Mouse (Mus musculus) urinary bladder, postnatal 10 days (tissue): ENCODE results near the gene Ikzf4.
"Not testable (repeated sequence)": the region's sequence is repeated elsewhere in the genome, so short reads cannot be mapped to it uniquely, and the experiment has no call there.

ENCODE experiments used
- DNase-seq: peaks from one replicate; pipeline ENCODE4 v3.0.0; 2022; ENCODE audit warnings: low spot score

The Ikzf4 gene

DNA sequence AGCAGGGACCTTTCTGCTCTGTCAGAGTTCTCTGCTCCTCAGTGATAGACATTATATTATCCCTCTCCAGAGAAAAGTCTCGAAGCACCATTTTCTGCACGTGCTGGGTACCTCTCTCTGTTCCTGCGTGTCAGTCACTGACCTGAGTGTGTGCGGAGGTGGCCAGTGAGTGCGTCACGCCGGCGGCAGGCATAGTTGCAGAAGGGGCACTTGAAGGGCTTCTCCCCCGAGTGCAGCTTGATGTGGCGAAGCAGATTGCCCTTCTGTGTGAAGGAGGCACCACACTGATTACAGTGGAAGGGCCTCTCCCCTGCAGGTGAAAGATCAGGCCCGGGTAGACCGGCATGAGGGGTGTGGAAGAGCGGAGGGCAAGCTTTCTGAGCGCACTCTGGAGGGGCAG is 5.8 kb downstream of the Ikzf4 start:
- no peak for DNase-seq

DNA sequence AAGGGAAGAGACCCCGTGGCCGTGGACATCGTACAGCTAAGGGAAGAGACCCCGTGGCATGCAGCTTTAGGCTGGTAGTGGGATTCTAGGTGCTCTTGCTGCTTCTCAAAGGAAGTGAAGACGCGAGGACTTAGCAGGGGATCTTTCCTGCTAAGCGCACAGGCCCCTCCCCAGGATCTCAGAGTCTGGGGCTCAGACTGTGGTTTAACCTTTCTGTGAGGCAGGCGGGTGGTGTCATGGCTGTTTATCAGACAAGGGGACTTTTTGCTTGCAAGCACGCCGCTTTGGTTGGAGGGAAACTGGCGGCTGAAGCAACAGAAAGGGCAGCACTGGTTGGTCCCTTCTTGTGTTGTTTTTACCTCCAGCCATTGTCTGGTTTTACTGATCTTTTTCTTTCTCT is 8.8 kb downstream of the Ikzf4 start:
- DNase-seq = no peak

DNA sequence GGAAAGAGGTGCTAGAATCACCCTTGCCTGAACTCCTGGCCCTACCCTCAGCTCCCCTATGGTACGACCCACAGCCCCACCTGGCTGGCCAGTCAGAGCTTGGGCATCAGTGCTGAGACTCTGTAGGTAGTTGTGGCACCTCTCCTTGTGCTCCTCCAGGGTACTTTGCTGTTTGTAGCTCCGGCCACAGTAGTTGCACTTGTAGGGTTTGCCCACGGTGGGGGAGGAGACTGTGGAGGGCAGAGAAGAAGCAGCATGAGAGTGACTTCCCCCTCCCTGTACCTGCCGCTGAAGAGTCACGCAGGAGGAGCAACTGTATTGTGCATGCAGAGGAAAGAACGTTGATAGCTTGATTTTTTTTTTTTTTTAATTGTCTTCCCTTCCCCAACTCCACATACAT is 9.2 kb downstream of the Ikzf4 start:
- DNase-seq = no peak

DNA sequence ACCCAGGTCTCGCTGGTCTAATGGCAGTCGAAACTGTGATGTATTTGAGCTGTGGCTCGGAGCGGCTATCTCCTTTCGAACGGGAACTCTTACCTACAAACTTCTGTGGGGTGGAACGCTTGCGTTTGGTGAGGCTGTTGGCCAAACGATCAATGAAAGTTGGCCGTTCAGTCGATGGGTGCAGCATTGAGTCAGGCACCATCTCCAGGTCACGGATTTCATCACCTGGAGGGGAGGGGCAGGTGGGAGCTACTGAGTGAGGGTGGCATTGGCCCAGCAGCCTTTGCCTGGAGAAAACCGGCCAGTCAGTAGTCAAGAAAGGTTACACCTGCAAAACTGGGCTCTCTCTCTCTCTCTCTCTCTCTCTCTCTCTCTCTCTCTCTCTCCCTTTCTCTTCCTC is 10.1 kb downstream of the Ikzf4 start:
- no peak for DNase-seq

DNA sequence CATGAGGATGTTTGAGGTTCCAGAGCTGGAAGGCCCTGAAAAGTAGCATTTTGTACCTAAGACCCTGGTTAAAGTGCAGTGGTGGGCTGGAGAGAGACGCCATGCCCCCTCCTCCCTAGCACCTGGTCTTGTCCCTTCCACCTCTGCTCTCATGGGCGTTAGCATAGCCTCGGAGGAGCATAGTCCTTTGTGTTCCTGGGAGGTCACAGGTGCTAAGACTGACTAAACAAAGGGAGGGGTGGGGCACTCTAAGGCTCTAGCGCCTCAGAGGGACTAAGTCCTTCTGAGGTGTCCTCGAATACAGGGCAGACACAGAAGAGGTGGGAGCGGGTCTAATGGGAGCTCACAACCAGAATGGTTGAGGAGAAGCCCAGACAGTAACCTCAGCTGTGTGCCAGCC is 14.2 kb downstream of the Ikzf4 start:
- no peak for DNase-seq

DNA sequence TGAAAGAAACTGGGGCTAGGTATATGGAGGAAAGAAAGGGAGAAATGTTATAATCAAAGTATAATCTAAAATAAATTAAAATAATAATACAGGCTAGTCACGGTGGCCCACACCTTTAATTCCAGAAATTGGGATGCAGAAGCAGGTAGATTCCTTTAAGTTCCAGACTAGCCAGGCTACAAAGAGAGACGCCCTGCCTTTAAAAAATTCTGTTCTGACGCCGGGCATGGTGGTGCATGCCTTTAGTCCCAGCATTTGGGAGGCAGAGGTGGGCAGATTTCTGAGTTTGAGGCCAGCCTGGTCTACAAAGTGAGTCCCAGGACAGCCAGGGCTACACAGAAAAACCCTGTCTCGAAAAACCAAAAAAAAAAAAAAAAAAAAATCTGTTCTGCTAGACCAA is 15.5 kb downstream of the Ikzf4 start:
- DNase-seq = not testable (repeated sequence)

DNA sequence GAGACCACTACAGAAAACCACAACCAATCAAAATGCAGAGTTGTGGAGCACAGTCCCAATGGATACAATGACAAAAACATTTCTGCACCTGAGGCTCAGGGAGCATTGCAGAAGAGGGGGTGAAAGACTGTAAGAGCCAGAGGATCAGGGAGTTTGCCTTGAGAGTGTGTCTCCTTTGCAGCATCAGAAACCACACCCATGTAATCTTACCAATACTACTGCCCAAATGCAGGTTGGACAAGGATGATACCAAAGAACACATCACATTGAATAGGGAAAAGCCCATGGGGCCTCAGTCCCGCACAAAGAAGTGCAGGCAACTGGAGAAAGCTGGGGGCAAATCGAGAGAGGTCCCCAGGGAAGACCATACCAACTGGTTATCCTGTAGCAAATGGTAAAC is 16.0 kb downstream of the Ikzf4 start:
- no peak for DNase-seq

DNA sequence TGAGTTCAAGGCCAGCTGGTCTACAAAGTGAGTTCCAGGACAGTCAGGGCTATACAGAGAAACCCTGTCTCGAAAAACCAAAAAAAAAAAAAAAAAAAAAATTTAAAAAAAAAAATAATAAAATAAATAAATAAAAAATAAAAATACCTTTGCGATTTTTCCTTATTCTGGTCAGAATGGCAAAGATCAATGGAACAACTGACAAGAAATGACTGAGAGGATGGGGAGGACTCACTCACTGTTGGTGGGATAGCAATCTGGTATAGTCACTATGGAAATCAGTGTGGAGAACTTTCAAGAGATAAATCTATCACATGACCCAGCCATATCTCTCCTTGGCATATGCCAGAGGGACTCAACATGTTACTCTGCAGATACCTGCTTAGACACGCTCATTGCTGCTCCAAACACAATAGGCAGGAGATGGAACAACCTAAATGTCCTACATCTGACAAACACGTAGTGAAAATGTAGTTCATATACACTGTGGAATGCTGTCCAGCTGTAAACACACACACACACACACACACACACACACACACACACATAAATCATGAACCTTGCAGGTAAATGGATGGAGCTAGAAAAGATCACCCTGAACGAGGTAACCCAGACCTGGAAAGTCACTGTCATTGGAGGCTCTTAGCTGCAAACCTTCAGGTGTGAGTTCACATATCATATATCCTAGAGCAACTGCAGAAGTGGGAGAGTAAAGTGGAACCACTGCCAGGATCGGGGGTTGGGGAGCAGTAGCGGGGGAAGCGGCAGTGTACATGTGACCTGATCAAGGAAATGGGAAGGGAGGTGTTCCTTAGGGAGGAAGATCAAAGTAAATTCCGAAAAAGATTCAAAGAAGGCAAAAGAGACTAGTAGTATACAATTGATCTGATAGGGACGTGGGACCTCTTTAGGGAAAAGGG is 18.1 kb downstream of the Ikzf4 start:
- no peak for DNase-seq

DNA sequence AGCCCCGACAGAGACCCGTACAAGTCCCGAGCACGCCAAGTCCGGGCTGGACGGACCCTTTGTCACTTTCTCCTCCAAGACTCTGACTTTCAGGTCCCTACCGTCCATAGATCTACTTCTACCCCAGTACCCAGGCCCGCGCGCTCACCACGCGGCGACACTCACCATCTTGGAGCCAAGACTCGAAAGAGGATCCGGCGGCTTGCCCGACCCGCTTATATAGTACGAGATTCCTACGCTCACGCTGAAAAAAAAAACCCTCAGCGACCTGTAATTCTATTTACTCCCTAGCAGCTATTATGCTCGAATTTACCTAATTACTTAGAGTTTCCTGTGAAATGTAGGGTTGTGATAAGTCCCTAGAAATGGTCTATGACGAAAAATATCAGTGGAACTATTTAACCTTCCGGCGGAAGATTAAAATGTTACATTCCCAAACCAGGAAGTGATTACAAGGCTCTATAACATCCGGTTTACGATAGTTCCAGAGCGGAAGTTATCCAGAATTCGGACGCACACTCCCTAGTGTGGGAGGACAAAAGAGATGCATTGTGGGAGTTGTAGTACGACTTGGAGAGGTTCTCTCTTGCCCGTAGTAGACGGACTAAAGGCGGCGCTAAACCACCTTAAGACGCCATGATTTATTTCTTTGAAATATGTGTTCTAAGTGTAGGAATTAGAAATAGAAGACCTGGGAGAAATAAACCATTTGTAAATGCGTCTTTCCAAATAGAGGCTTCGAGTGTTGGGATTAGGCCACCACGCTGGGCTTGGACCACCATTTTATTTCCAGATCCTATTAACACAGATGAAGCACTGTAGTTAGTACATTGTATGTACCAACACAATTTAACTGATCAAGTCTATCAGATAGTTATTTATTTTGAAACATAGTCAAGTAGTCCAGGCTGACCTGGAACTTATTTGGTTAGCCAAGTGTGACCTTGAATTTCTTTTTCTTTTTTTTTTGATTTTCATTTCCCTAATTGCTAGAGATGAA is 19.2 kb downstream of the Ikzf4 start, which contains the start of gene Rps26:
TSS of gene Rps26 (minus strand) at position 437 of the 1,000 bp plus-strand sequence.
- peak; percentile 33 for DNase-seq

DNA sequence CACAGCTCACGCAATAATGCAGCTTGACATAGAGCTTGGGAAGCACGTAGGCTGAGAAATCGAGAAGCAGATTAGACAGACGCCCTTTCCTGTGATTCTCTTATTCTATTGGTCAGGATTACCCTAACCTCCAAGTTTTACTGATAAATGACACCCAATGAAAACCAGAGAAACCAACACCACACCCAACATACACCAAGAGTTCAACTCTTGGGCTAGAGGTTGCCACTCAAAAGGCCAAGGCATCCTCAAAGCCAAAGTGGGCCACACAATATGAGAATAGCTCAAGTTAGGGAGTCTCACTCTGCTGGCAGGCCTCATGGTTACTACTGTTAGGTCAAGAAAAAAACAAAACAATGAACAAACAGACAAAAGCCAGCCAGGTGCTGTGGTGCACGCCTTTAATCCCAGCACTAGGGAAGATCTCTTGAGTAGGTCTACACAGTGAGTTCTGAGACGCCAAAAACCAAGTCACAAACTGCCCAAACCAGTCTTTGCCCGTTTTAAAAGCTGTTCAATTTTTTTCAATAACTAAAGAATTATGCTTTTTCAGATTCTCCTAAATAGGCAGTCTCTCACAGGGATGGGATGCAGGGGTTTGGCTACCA is 20.4 kb downstream of the Ikzf4 start:
- no peak for DNase-seq

DNA sequence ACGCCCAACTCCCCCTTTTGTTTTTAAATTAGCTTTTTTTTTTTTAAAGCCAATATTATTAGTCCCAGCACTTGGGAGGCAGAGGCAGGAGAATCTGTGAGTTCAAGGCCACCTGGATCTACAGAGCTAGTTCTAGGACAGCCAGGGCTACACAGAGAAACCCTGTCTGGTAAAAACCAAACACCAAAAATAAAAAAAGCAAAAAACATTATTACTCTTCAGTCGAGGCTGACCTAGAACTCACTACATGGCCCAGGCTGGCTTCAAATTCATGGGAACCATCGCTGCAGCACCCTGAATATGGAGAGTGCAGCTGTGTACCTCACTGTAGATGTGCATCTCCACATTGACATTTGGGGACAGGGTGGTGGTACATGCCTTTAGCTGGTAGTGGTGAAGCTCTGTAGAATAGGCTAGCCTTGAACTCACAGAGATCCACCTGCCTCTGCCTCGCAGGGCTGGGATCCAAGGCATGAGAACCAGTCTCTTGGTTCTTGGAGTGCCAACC is 22.6 kb downstream of the Ikzf4 start:
- not testable (repeated sequence) for DNase-seq

DNA sequence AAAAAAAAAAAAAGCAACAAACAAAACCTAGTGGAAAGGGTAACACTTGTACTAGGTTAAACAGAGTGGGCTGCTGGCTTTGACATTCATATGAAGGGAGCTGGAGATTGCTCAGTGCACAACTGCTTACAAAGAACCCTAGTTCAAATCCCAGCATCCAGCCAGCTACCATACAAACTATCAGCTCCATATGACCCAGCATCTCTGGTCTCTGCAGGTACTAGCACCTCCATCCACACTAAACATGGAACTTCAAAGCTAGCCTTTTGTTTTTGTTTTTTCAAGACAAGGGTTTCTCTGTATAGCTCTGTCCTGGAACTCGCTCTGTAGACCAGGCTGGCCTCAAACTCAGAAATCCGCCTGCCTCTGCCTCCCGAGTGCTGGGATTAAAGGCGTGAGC is 23.1 kb downstream of the Ikzf4 start:
- DNase-seq = no peak

DNA sequence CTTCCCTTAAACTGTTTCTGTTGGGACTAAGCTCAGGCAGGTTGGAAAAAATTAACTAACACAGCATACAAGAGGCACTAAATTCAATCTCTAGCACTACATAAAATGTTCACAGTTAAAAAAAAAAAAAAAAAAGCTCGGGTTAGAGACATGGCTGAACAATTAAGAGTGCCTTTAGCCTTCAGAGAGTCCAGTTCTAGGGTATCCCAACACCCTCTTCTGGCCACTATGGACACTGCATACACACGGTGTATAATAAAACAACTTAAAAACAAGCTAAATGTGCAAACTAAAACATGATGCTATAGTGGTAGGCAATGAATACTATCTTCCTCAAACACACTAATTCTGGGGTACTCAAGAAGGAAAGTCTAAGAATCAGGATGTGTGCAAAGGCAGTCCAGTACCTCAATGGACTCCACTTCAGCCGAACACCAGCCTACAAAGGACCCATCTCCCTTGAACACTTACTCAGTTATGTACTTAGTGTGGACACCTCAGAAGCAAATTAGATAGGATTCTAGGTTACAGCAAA is 23.7 kb downstream of the Ikzf4 start:
- no peak for DNase-seq

DNA sequence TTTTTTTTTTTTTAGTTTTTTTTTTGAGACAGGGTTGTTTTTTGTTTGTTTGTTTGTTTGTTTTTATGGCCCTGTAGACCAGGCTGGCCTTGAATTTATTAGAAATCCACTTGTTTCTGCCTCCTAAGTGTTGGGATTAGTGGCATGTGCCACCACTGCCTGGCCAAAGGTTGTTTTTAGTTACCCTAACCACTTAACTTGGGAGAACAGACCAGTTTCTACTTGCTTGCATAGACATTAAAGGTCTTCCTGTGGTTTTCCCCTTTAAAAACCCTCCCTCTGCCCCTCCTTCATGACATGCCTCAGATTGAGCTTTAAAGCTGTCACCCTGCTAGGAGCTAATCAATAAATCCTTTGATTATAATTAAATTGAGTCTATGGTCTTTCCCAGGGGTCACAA is 25.6 kb downstream of the Ikzf4 start:
- no peak for DNase-seq

DNA sequence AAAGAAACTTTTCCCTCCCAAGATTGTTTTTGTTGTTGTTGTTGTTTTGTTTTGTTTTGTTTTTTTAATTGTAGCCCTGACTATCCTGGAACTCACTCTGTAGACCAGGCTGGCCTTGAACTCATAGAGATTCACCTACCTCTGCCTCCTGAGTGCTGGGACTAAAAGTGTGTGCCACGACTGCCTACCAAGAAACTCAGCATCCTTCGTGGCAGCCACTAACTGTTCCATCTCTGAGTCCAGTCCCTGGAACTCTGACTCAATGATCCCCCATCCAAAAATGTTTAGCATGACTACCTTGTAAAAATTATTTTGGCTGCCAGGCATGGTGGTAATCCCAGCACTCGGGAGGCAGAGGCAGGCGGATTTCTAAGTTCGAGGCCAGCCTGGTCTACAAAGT is 26.6 kb downstream of the Ikzf4 start:
- DNase-seq = not testable (repeated sequence)

DNA sequence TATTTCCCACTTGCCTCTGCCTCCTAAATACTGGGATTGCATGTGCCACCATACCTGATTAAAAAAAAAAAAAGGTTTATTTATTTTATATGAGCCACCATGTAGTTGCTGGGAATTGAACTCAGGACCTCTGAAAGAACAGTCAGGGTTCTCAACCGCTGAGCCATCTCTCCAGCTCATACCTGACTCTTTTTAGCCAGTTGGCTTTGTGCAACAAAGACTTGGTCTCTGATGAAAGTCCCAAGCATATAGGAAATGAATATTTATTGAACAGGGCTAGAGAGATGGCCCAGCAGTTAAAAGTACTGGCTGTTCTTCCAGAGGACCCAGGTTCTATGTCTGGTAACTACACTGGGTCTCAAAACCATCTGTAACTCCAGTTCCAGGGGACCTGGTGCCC is 27.2 kb downstream of the Ikzf4 start:
- no peak for DNase-seq

DNA sequence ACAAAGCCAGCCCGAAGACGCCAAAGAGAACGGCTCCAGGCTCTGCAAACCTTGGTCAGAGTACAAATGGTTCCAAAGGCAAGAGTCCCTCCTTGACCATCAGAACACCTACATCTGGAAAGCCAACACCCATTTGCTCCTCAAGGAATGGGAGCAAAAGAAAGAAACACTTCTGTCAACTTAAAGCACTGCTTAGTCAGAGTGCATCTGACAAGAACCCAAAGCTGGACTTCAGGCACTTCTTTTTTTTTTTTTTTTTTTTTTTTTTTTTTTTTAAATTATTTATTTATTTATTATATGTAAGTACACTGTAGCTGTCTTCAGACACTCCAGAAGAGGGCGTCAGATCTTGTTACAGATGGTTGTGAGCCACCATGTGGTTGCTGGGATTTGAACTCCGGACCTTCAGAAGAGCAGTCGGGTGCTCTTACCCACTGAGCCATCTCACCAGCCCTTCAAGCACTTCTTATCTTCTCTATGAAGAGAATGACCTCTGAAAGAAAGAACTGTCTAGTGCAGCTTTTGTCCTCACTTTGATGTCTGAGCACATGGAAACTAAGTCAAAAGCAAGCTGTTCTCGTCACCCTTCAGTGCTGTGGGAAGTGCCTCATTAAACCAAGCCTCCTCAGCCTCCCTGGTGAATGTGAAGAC is 29.9 kb downstream of the Ikzf4 start:
- DNase-seq = not testable (repeated sequence)

DNA sequence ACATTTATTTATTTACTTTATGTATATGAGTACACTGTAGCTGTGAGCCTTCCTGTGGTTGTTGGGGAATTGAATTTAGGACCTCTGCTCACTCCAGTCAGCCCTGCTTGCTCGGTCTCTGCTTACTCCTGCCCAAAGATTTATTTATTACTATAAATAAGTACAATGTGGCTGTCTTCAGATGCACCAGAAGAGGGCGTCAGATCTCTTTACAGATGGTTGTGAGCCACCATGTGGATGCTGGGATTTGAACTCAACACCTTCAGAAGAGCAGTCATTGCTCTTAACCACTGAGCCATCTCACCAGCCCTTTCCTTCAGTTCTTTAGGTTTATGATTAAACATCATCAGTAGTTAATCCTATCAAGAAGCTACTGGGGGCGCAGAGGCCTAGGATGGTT is 30.9 kb downstream of the Ikzf4 start:
- no peak for DNase-seq

DNA sequence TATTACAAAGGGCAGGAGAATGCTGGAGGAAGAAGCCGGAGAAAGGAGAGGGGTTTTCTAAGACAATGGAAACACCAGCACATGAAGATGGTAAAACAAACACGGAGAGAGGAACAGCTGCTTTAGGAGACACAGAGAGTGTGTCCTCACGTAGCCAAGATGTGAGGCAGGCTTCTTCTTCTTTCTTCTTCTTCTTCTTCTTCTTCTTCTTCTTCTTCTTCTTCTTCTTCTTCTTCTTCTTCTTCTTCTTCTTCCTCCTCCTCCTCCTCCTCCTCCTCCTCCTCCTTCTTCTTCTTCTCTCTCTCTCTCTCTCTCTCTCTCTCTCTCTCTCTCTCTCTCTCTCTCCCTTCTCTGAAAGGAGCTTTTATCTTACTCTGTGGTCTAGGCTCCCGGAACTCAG is 32.0 kb downstream of the Ikzf4 start:
- not testable (repeated sequence) for DNase-seq

DNA sequence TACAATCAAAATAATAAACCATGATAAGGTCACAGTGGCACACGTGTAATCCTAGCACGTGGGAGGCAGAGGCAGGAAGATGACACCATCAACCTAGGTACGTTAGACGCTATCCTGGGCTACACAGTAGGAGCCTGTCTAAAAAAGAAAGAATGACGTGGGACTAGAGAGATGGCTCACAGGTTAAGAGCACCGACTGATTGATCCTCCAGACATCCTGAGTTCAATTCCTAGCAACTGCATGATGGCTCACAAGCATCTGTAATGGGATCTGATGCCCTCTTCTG is 32.7 kb downstream of the Ikzf4 start:
- DNase-seq = no peak

DNA sequence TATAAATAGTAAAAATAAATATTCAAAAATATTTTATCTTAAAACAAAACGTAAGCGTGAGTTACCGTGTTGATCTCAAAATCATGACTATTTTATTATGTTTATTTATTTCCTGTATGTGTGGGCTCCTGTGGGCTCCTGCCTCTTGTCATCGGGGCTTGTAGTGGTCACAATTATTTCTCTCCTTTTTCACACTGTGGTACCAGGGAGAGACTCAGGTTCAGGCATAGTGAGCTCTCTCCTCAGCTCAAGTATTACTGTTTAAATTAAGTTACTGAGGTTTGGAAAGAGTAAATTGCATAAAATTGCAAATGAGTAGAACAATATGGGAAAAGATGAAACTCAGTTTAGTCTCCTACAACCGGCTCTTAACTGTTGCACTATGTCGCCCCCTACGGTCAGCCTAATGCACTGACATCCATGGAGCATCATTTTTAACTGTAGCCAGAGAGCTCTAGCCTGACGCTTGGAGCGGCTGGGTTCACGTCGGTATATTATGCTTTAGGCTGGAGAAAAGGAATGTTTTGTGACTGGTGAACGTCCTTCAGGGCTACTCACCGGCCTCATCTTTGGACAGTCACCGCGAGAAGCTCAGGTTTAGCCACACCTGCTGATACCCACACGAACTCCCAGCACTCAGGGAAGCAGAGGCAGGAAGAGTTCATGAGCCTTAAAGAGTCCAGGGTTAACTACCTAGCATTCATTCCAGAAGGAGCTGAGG is 33.2 kb downstream of the Ikzf4 start:
- no peak for DNase-seq
